Mouse (Mus musculus): ENCODE data around the gene Catsperd.

The Catsperd gene

DNA sequence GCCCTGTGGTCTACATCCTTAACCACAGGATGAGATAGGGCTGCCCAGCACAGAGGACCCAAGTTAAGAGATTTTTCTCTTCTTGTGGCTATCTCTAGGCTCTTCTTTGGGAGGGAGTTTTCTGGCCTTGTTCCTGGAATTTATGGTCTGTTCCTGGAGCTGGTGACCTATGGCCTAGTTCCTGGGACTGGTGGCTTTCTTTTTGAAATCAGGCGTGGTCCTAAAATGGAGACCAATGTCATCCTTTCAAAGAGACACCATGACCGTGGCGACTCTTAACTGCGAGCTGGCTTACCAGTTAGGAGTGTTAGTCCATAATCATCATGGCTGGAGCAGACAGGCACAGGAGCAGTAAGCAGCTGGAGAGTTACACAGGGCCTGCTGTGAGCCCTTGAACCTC, 38.4 kb downstream of the Catsperd start:
- DNase-seq (ENCODE audit: low spot score) = no peak

DNA sequence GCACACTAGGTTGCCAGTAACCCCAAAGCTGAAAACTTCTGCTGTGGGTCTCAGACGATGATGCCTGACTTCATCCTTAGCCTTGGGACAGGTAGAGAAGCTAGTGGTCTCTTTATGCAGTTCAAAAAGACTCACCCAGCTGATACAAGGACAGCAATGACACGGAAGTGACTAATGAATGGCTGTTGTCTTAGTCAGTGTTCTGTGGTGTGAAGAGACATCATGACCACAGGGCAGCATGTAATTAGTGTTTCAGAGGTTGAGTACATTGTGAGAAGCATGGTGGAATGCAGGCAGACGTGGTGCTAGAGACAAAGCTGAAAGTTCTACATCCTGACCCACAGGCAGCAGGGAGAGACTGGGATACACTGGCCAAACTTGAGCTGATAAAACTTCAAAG, 39.6 kb downstream of the Catsperd start:
- no peak for DNase-seq (ENCODE audit: low spot score)

DNA sequence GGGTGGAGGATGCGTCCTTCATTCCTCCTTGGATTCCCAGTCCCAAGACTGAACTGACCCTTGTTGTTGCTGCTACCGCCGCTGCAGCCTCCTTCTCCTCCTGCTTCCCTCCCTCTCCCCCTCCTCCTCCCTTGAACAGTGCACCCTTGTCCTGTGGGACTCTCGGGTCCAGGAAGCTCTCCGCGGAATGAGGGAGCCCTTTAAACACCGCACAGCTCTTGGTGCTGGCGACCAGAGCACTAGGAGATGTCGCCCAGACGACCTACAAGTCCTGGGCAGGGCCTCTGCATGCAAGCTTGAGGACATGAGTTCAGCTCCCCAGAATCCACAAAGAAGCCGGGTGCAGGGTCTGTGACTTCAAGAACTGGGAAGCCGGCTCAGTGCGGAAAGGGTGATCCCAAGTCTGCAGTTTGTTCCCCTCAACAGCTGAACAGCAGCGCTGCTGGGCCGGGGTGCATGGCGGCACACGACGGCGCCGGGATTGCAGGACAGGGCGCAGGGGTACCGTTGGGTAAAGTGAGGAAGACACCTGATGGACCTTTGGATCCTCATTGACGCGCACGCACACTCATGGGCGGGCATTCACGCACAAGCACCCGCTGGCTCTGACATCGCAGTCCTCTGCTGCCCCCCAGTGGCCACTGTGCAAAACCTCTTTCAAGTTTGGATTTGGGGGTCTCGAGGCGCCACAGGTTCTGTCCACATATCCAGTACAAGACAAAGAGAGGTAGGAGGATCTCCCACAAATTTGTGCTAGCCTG, 40.6 kb downstream of the Catsperd start:
- DNase-seq (ENCODE audit: low spot score) = peak; percentile 42

DNA sequence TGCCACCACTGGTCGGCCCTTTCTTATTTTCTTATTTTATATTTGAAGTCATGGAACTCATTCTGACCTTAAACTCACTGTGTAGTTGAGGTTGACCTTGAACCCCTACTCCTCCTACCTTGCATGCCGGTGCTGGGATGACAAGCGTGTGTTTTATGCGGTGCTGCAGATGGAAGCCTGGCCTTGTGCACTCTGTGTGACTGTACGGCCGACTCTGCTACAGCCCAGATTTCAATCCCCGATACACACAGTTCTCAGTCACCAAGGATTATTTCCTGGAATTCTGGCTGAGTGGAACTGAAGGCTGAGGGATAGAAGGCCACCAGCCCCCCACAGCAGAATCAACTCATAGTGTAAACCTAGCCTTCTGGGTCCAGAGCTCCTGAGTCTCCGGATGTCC, 41.8 kb downstream of the Catsperd start:
- no peak for DNase-seq (ENCODE audit: low spot score)

GRCm38 (mm10) chr17:56672941-56673646, 45.2 kb downstream of the Catsperd start, which contains the start of gene Ranbp3:
Gene Ranbp3 (plus strand): TSS chr17:56673294.
- peak; percentile 87 for DNase-seq (ENCODE audit: low spot score)

- no peak for DNase-seq (ENCODE audit: low spot score)
Measured at GRCm38 (mm10) chr17:56673647-56674416, 45.9 kb downstream of the Catsperd start.

DNA sequence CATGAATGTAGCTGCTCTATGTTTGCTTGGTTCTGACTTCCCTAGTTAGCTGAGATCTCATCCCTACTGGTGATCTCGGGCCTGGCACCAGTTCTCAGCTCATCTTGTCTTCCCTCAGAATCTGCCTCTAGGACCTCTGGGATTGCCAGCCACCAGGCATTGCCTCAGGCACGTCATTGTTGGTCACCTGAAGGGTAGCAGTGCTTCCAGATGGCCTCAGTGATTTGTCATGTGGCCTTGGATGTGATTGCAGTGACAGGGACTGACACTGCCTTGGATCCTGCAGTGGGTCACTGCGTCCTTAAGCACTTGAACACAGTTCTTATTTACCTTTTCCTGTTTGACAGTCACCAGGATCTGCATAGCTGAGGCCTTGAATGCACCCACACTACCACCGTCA, 53.8 kb downstream of the Catsperd start:
- no peak for DNase-seq (ENCODE audit: low spot score)

DNA sequence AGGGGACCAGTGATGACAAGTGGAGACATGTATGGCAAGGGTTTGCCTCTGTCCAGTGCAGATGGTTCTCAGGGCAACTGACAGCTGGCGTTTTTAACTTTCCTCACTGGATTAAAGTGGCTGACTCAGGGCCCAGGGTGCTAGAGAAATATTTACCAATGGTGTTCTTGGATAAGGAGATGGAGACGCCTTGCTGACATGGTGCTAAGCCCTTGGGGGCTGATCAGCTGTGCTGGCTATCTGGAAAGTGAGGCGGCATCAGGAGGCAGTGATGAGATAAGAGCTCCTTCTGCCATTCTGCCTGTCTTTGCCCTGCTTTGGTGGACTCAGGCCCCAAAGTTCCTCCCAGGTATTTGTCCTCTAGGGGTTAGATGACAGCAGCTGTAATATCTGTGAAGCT, 54.9 kb downstream of the Catsperd start:
- no peak for DNase-seq (ENCODE audit: low spot score)

DNA sequence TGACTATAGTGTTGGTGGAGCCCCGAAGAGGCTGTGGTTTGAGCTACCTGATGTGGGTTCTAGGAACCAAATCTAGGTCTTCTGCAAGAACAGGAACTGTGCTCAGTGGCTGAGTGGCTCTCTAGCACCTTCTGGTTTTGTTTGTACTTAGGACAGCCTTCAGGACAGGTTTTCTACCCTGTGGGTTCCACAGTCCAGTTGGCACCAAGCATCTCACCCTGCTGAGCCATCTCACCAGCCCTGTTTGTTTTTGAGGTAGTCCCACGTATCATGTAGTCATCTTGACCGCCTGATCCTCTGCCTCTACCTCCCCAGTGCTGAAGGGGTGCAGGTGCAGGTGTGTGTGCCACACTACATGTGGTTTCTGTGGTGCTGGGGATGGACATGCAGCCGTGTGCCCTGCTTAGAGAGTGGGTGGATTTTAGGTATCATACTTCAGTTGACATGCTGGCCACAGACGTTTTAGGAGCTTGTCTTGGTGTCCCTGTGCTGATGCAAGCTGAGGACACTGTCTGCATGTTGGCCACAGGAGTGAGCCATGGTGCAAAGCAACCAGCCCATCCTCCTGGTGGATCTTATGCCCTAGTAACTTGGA, 55.7 kb downstream of the Catsperd start:
- no peak for DNase-seq (ENCODE audit: low spot score)

DNA sequence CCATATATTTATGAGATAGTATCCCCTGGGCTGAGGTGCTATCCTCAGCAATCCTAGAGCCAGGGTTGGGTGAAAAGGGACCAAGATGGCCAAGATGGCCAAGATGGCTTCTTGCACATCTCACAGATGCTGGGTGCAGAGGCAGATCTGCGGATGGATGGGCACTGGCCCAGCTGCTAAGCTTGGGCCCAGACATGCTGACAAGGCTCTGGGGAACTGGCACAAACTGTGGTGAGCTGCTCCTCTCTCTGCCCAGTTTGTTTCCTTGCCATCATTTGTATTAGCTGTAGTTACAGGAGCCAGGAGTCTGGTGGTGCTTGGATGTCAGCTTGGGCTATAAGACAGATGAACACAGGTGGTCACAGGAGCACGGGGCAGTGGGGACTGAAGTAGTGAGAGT, 56.7 kb downstream of the Catsperd start:
- no peak for DNase-seq (ENCODE audit: low spot score)

- no peak for DNase-seq (ENCODE audit: low spot score)
Measured at GRCm38 (mm10) chr17:56686801-56687200, 58.9 kb downstream of the Catsperd start.

DNA sequence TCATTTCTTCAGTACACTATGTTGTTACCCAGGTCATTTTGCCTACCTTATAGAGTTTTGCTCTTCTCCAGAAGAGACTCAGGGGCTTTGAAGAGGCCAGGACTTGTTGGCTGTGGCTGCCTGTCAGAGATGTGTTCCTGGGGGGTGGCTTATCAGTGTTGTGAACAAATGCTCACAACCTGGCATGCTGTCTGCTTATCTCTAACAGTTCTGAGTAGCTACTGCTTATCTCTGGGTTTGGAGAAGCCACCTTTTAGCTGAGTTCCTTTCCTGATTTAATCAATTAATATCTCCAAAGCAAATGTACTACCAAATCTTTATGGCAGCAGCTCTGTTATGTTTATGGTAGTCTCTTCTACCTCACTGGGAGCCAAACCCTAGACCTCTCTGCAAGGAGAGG, 60.1 kb downstream of the Catsperd start:
- DNase-seq (ENCODE audit: low spot score) = no peak

DNA sequence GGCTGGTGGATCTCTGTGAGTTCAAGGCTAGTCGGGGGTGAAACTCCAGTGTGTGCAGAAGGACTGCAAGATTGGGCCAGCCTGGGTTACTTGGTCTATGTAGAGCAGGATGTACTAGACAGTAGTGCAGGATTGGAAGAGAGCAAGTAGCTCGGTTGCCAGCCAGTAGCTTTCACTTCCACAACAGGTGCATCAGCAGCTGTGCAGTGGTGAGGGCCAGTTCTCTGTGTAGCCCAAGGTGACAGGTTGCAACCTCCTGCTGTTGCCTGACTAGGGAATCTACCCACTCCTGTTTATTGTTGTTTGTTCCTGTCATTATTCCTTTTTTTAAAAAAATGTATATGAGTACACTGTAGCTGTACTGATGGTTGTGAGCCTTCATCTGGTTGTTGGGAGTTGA, 60.7 kb downstream of the Catsperd start:
- DNase-seq (ENCODE audit: low spot score) = no peak

DNA sequence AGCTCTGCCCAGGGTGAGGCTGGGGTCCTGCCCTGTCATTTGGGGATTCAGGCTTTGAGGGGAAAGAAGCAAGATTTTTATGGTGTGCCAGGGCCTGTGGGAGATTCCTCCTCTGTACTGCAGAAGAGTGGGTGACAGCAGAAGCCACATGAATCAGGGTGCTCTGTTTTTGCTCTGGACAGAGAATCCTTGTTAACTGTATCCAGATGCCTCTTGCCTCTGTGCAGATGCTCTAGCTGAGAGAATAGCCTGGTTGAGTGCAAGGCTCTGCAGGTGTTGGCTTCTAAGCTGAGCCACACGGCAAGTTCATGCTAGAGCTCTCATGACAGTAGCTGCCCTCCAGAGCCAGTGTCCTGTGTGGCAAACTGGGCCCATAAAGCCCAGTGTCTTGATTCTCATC, 65.5 kb downstream of the Catsperd start:
- DNase-seq (ENCODE audit: low spot score) = no peak

GRCm38 (mm10) chr17:56693851-56694310, 65.9 kb downstream of the Catsperd start:
- DNase-seq (ENCODE audit: low spot score) = peak; percentile 52

DNA sequence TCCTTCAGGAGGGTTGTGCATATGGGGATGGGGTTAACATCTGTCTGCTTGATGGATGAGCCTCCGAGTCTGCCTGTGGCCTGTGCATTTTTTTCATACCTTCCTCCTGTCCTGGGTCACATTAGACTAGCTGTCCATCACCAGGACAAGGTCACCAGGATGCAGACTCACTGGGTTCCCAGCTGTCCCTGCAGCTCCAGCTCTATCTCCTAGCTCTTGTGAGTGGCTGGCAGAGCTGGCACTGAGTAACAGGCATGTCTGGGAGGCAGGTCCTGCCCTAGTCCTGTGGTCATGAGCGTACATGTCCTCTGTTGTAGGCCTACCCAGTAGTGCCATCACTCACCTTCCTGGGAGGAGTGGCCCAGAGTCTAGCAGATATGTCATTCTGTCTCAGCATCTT, 72.5 kb downstream of the Catsperd start:
- DNase-seq (ENCODE audit: low spot score) = no peak

DNA sequence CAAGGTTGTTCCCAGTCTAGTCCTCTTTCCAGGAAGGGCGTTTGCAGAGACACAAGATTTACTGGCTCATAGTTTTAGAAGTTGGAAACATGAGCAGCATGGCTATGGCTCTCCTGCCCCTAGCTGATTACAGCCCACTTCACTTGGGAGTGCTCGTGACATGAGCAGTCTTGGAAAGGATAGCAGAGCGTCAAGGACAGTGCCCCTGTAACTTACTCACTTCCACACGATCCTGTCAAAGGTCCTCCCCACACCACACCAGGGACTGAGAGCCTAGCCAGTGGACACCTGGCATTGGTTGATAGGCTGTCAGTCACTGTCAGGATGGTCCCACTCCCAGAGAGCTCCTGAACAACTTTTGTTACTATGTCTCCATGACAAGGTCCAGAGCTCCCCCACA, 75.1 kb downstream of the Catsperd start:
- DNase-seq (ENCODE audit: low spot score) = no peak

DNA sequence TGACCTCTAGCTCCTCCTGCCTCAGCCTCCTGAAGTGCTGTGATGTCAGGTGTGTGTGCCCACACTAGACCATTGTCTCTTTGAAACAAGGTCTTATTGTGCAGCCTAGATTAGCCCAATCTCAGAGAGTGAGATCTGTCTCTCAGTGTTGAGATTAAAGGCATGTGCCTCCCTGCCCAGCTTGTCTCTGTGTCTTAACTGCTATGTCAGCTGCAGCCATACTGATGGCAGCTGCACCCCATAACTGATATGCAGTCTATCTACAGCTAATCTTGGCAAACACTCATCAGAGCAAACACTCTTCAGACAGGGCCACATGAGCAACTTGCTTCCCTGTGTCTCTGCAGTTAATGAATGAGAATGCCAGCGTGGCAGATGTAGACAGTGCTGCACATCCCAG, 78.6 kb downstream of the Catsperd start:
- no peak for DNase-seq (ENCODE audit: low spot score)

DNA sequence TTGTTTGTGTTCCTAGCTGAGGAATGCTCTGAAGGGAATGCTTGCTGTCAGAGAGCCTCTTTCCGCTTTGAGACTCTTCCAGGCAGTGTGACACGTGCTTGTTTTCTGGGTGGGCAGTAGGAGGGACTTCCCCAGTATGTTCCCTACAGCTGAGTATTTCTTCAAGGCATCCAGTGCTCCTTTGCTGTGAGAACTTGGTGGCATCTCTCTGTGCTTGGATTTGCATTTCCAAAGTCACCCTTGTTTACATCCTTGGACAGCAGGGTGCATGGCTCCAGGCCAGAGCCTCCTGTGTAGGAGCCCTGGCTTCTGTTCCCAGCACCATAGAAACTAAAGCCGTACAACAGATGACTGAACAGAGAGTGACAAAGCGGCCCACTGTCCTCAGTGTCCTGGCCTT, 80.7 kb downstream of the Catsperd start:
- no peak for DNase-seq (ENCODE audit: low spot score)

DNA sequence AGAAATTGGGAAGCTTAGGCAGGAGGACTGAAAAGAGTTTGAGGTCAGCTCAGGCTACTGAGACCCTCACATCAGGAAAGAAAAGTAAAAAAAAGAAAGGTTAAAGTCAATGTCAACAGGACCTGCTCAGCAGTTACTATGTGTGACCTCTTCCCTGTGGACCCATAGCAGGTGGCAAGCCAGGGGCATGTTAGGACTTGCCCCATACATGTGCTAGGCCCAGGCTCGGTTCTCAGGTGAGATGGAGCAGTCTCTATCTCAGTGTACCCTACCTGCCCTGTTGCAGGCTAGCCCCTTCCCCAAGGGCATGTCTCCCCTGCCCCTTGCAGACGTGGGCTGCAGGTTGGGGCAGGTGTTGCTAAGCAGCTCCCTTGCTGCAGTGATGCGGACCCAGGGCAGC, 81.8 kb downstream of the Catsperd start:
- no peak for DNase-seq (ENCODE audit: low spot score)

Data from layer of hippocampus, adult 9-10 months (tissue).